Mouse (Mus musculus): ENCODE results near the gene Sox10. TPM values are rescaled to one million over a fixed set of nuclear protein-coding genes. Genes with fewer than 3 reads are reported as not detected.

The Sox10 gene
- polyA plus RNA-seq, 1 experiment from 2014 or later: 3.9 TPM

- H3K4me3 ChIP-seq (ENCODE audit: low read depth, low read length): no peak overlapping the region
- WGBS: 91% methylated on average over 10 of the region's 10 CpGs
- no peak overlapping the region for H3K4me2 ChIP-seq (ENCODE audit: low read depth, severe bottlenecking)
- no peak overlapping the region for H3K27ac ChIP-seq (replicated peaks; ENCODE audit: low read depth, low read length)
- H3K9me3 ChIP-seq (ENCODE audit: control insufficient read depth, low read length): no peaks in the 10 kb centered on the region
- no peaks in the 10 kb centered on the region for H3K36me3 ChIP-seq (ENCODE audit: control insufficient read depth, insufficient read depth, low read length)
- no peaks in the 10 kb centered on the region for H3K27me3 ChIP-seq (ENCODE audit: control insufficient read depth, insufficient read depth, low read length)
- DNase-seq (ENCODE audit: low spot score) (no peak), ATAC-seq (ENCODE audit: insufficient number of reproducible peaks, low FRiP score, low TSS enrichment, low read depth) (no peak)
- H3K9ac ChIP-seq (ENCODE audit: low read length): no peak overlapping the region
- H3K4me1 ChIP-seq (ENCODE audit: control insufficient read depth, insufficient read depth, low read length): no peaks in the 10 kb centered on the region
Measured at GRCm38 (mm10) chr15:79185213-79185612, 20.2 kb upstream of the Sox10 start.

GRCm38 (mm10) chr15:79176905-79177304 is 11.9 kb upstream of the Sox10 start:
- Histone ChIP-seq H3K36me3 (ENCODE audit: control insufficient read depth, insufficient read depth, low read length) (no peaks in the 10 kb centered on the region), H3K9me3 (ENCODE audit: control insufficient read depth, low read length) (no peaks in the 10 kb centered on the region), H3K4me3 (ENCODE audit: low read depth, low read length) (no peak overlapping the region), H3K4me1 (ENCODE audit: control insufficient read depth, insufficient read depth, low read length) (no peaks in the 10 kb centered on the region), H3K4me2 (ENCODE audit: low read depth, severe bottlenecking) (no peak overlapping the region), H3K9ac (ENCODE audit: low read length) (no peak overlapping the region), H3K27me3 (ENCODE audit: control insufficient read depth, insufficient read depth, low read length) (no peaks in the 10 kb centered on the region), H3K27ac (replicated peaks; ENCODE audit: low read depth, low read length) (no peak overlapping the region)
- 63% methylated on average over 6 of the region's 6 CpGs for WGBS
- DNase-seq (ENCODE audit: low spot score) (no peak), ATAC-seq (ENCODE audit: insufficient number of reproducible peaks, low FRiP score, low TSS enrichment, low read depth) (no peak)

- WGBS: 32% methylated on average over 8 of the region's 8 CpGs
- Histone ChIP-seq H3K4me3 (ENCODE audit: low read depth, low read length) (no peak overlapping the region), H3K36me3 (ENCODE audit: control insufficient read depth, insufficient read depth, low read length) (no peaks in the 10 kb centered on the region), H3K9me3 (ENCODE audit: control insufficient read depth, low read length) (no peaks in the 10 kb centered on the region), H3K4me1 (ENCODE audit: control insufficient read depth, insufficient read depth, low read length) (no peaks in the 10 kb centered on the region), H3K9ac (ENCODE audit: low read length) (no peak overlapping the region), H3K4me2 (ENCODE audit: low read depth, severe bottlenecking) (no peak overlapping the region), H3K27me3 (ENCODE audit: control insufficient read depth, insufficient read depth, low read length) (peaks cover 37% of the 10 kb centered on the region), H3K27ac (replicated peaks; ENCODE audit: low read depth, low read length) (no peak overlapping the region)
- DNase-seq (ENCODE audit: low spot score) (no peak), ATAC-seq (ENCODE audit: insufficient number of reproducible peaks, low FRiP score, low TSS enrichment, low read depth) (no peak)
Measured at GRCm38 (mm10) chr15:79166712-79167111, 1.7 kb upstream of the Sox10 start.

- H3K27me3 ChIP-seq (ENCODE audit: control insufficient read depth, insufficient read depth, low read length): peaks cover 37% of the 10 kb centered on the region
- H3K9ac ChIP-seq (ENCODE audit: low read length): no peak overlapping the region
- H3K4me3 ChIP-seq (ENCODE audit: low read depth, low read length): peak overlapping the region; percentile 19
- H3K36me3 ChIP-seq (ENCODE audit: control insufficient read depth, insufficient read depth, low read length): no peaks in the 10 kb centered on the region
- H3K9me3 ChIP-seq (ENCODE audit: control insufficient read depth, low read length): no peaks in the 10 kb centered on the region
- ATAC-seq (ENCODE audit: insufficient number of reproducible peaks, low FRiP score, low TSS enrichment, low read depth) (no peak), DNase-seq (ENCODE audit: low spot score) (peak; percentile 40)
- 3% methylated on average over 12 of the region's 15 CpGs for WGBS
- H3K4me2 ChIP-seq (ENCODE audit: low read depth, severe bottlenecking): 0 out of 2 replicates have a peak overlapping the region, but pooled peaks have one; percentile 21
- no peaks in the 10 kb centered on the region for H3K4me1 ChIP-seq (ENCODE audit: control insufficient read depth, insufficient read depth, low read length)
- H3K27ac ChIP-seq (replicated peaks; ENCODE audit: low read depth, low read length): no peak overlapping the region
Measured at GRCm38 (mm10) chr15:79164251-79164650, 789 bp downstream of the Sox10 start.

GRCm38 (mm10) chr15:79162822-79163221 is 2.2 kb downstream of the Sox10 start:
- no peak overlapping the region for H3K4me3 ChIP-seq (ENCODE audit: low read depth, low read length)
- H3K4me2 ChIP-seq (ENCODE audit: low read depth, severe bottlenecking): no peak overlapping the region
- H3K9ac ChIP-seq (ENCODE audit: low read length): no peak overlapping the region
- H3K36me3 ChIP-seq (ENCODE audit: control insufficient read depth, insufficient read depth, low read length): no peaks in the 10 kb centered on the region
- H3K9me3 ChIP-seq (ENCODE audit: control insufficient read depth, low read length): no peaks in the 10 kb centered on the region
- 41% methylated on average over 14 of the region's 14 CpGs for WGBS
- DNase-seq (ENCODE audit: low spot score): peak; percentile 38
- no peak overlapping the region for H3K27ac ChIP-seq (replicated peaks; ENCODE audit: low read depth, low read length)
- no peak for ATAC-seq (ENCODE audit: insufficient number of reproducible peaks, low FRiP score, low TSS enrichment, low read depth)
- no peaks in the 10 kb centered on the region for H3K4me1 ChIP-seq (ENCODE audit: control insufficient read depth, insufficient read depth, low read length)
- H3K27me3 ChIP-seq (ENCODE audit: control insufficient read depth, insufficient read depth, low read length): peaks cover 37% of the 10 kb centered on the region

- no peak overlapping the region for H3K4me2 ChIP-seq (ENCODE audit: low read depth, severe bottlenecking)
- no peak overlapping the region for H3K4me3 ChIP-seq (ENCODE audit: low read depth, low read length)
Measured at GRCm38 (mm10) chr15:79162301-79162700, 2.7 kb downstream of the Sox10 start.

GRCm38 (mm10) chr15:79155572-79155971 is 9.5 kb downstream of the Sox10 start:
- Histone ChIP-seq H3K4me3 (ENCODE audit: low read depth, low read length) (no peak overlapping the region), H3K9ac (ENCODE audit: low read length) (no peak overlapping the region), H3K4me1 (ENCODE audit: control insufficient read depth, insufficient read depth, low read length) (no peaks in the 10 kb centered on the region), H3K27me3 (ENCODE audit: control insufficient read depth, insufficient read depth, low read length) (no peaks in the 10 kb centered on the region), H3K9me3 (ENCODE audit: control insufficient read depth, low read length) (no peaks in the 10 kb centered on the region), H3K36me3 (ENCODE audit: control insufficient read depth, insufficient read depth, low read length) (peaks cover 4% of the 10 kb centered on the region; the same call in 1 of the 2 replicates), H3K27ac (replicated peaks; ENCODE audit: low read depth, low read length) (no peak overlapping the region), H3K4me2 (ENCODE audit: low read depth, severe bottlenecking) (peak overlapping the region; percentile 1; the same call in 1 of the 2 replicates)
- 38% methylated on average over 3 of the region's 3 CpGs for WGBS
- DNase-seq (ENCODE audit: low spot score): no peak
- ATAC-seq (ENCODE audit: insufficient number of reproducible peaks, low FRiP score, low TSS enrichment, low read depth): no peak

More at GRCm38 (mm10) chr15:79162301-79162700, 2.7 kb downstream of the Sox10 start:
- no peaks in the 10 kb centered on the region for H3K9me3 ChIP-seq (ENCODE audit: control insufficient read depth, low read length)
- H3K4me1 ChIP-seq (ENCODE audit: control insufficient read depth, insufficient read depth, low read length): no peaks in the 10 kb centered on the region
- H3K9ac ChIP-seq (ENCODE audit: low read length): no peak overlapping the region
- DNase-seq (ENCODE audit: low spot score) (no peak), ATAC-seq (ENCODE audit: insufficient number of reproducible peaks, low FRiP score, low TSS enrichment, low read depth) (no peak)
- no peaks in the 10 kb centered on the region for H3K36me3 ChIP-seq (ENCODE audit: control insufficient read depth, insufficient read depth, low read length)
- H3K27ac ChIP-seq (replicated peaks; ENCODE audit: low read depth, low read length): no peak overlapping the region
- H3K27me3 ChIP-seq (ENCODE audit: control insufficient read depth, insufficient read depth, low read length): peaks cover 37% of the 10 kb centered on the region
- 79% methylated on average over 7 of the region's 7 CpGs for WGBS

- ATAC-seq (ENCODE audit: insufficient number of reproducible peaks, low FRiP score, low TSS enrichment, low read depth): no peak
- WGBS: 63% methylated on average over 6 of the region's 6 CpGs
- Histone ChIP-seq H3K4me3 (ENCODE audit: low read depth, low read length) (no peak overlapping the region), H3K9ac (ENCODE audit: low read length) (no peak overlapping the region), H3K36me3 (ENCODE audit: control insufficient read depth, insufficient read depth, low read length) (peaks cover 11% of the 10 kb centered on the region; the same call in 1 of the 2 replicates), H3K4me1 (ENCODE audit: control insufficient read depth, insufficient read depth, low read length) (no peaks in the 10 kb centered on the region), H3K4me2 (ENCODE audit: low read depth, severe bottlenecking) (no peak overlapping the region), H3K27me3 (ENCODE audit: control insufficient read depth, insufficient read depth, low read length) (no peaks in the 10 kb centered on the region), H3K9me3 (ENCODE audit: control insufficient read depth, low read length) (no peaks in the 10 kb centered on the region), H3K27ac (replicated peaks; ENCODE audit: low read depth, low read length) (no peak overlapping the region)
- no peak for DNase-seq (ENCODE audit: low spot score)
Measured at GRCm38 (mm10) chr15:79152709-79153108, 12.3 kb downstream of the Sox10 start.

- no peak; the same call in 1 of the 2 replicates for ATAC-seq (ENCODE audit: insufficient number of reproducible peaks, low FRiP score, low TSS enrichment, low read depth)
- WGBS: 71% methylated on average over 8 of the region's 8 CpGs
- no peak overlapping the region for H3K4me3 ChIP-seq (ENCODE audit: low read depth, low read length)
- no peak for DNase-seq (ENCODE audit: low spot score)
- H3K27me3 ChIP-seq (ENCODE audit: control insufficient read depth, insufficient read depth, low read length): no peaks in the 10 kb centered on the region
- no peaks in the 10 kb centered on the region for H3K4me1 ChIP-seq (ENCODE audit: control insufficient read depth, insufficient read depth, low read length)
- H3K27ac ChIP-seq (replicated peaks; ENCODE audit: low read depth, low read length): peak overlapping the region; percentile 0; the same call in 1 of the 2 replicates
- no peak overlapping the region for H3K4me2 ChIP-seq (ENCODE audit: low read depth, severe bottlenecking)
- no peak overlapping the region; the same call in 1 of the 2 replicates for H3K9ac ChIP-seq (ENCODE audit: low read length)
- H3K36me3 ChIP-seq (ENCODE audit: control insufficient read depth, insufficient read depth, low read length): peaks cover 16% of the 10 kb centered on the region; the same call in 1 of the 2 replicates
- H3K9me3 ChIP-seq (ENCODE audit: control insufficient read depth, low read length): no peaks in the 10 kb centered on the region
Measured at GRCm38 (mm10) chr15:79151881-79152280, 13.2 kb downstream of the Sox10 start.

Data from limb, embryonic 11.5 days (tissue).